8 mouse cellular contexts compared by ENCODE assay signal in genomic region chr3:54360897-54361296, GRCm38 (mm10). TPM values are rescaled to one million over a fixed set of nuclear protein-coding genes. Genes with fewer than 3 reads are reported as not detected.
DNase-seq lines count a peak whose midpoint lies in the region; ATAC-seq and TF ChIP-seq lines count a peak whose summit lies in the region.

TSS of gene Postn (plus strand) at chr3:54361109.

- H3K4me2 ChIP-seq in embryonic facial prominence, embryonic 13.5 days = peak within 1 kb of the TSS; percentile 59
- H3K4me2 ChIP-seq in hindbrain, embryonic 11.5 days (replicated peaks; ENCODE audit: low read depth, low read length) = no peak within 1 kb of the TSS

- TF ChIP-seq POLR2A in lung, adult 2 months (IDR thresholded peaks at IDR 0.05; ENCODE audit: borderline replicate concordance, extremely low read depth, low read depth, low read length) = peak; percentile 74; the same call in 1 of the 2 replicates

- WGBS in lung, adult 2 months = 43% methylated on average over 6 of the region's 6 CpGs
- 18% methylated on average over 6 of the region's 6 CpGs for WGBS in embryonic facial prominence, embryonic 13.5 days
- 58% methylated on average over 6 of the region's 6 CpGs for WGBS in hindbrain, embryonic 11.5 days

- peak within 1 kb of the TSS; percentile 88 for H3K27ac ChIP-seq in embryonic facial prominence, embryonic 13.5 days
- H3K27ac ChIP-seq in hindbrain, embryonic 11.5 days (ENCODE audit: low read depth, low read length) = no peak within 1 kb of the TSS

- peak within 1 kb of the TSS; percentile 11 for H3K4me3 ChIP-seq in lung, adult 2 months (replicated peaks; ENCODE audit: extremely low read depth, low read depth, low read length)
- H3K4me3 ChIP-seq in embryonic facial prominence, embryonic 13.5 days = peak within 1 kb of the TSS; percentile 42
- no peak within 1 kb of the TSS for H3K4me3 ChIP-seq in hindbrain, embryonic 11.5 days (ENCODE audit: low read depth, low read length)

- peak within 1 kb of the TSS; percentile 69 for H3K9ac ChIP-seq in embryonic facial prominence, embryonic 13.5 days
- no peak within 1 kb of the TSS for H3K9ac ChIP-seq in hindbrain, embryonic 11.5 days (ENCODE audit: low read depth, low read length)

- no peaks in the 10 kb centered on the region for H3K9me3 ChIP-seq in embryonic facial prominence, embryonic 13.5 days
- no peaks in the 10 kb centered on the region for H3K9me3 ChIP-seq in hindbrain, embryonic 11.5 days (ENCODE audit: control insufficient read depth, low read length)

- H3K27me3 ChIP-seq in embryonic facial prominence, embryonic 13.5 days = no peaks in the 10 kb centered on the region
- no peaks in the 10 kb centered on the region for H3K27me3 ChIP-seq in hindbrain, embryonic 11.5 days (ENCODE audit: control insufficient read depth, insufficient read depth, low read length)

- H3K36me3 ChIP-seq in embryonic facial prominence, embryonic 13.5 days = peaks cover 8% of the 10 kb centered on the region
- H3K36me3 ChIP-seq in hindbrain, embryonic 11.5 days (ENCODE audit: control insufficient read depth, insufficient read depth, low read length) = no peaks in the 10 kb centered on the region

- no peak for TF ChIP-seq CTCF in lung, adult 2 months (IDR thresholded peaks at IDR 0.05; ENCODE audit: insufficient read depth, low read length)

- H3K4me1 ChIP-seq in lung, adult 2 months (ENCODE audit: control insufficient read depth, insufficient read depth, low read length) = no peaks in the 10 kb centered on the region
- peaks cover 41% of the 10 kb centered on the region for H3K4me1 ChIP-seq in embryonic facial prominence, embryonic 13.5 days
- H3K4me1 ChIP-seq in hindbrain, embryonic 11.5 days (replicated peaks; ENCODE audit: control insufficient read depth, insufficient read depth, low read length) = no peaks in the 10 kb centered on the region

- no peak for DNase-seq in lung, adult 2 months
- DNase-seq in lung, postnatal 25 days (ENCODE audit: low spot score) = no peak
- no peak for DNase-seq in hindbrain, embryonic 11.5 days (ENCODE audit: low spot score)
- DNase-seq in lung, postnatal 10 days = peak; percentile 46
- no peak for DNase-seq in frontal cortex, postnatal 36 days (ENCODE audit: low spot score in 2 of 2)
- DNase-seq in Muller cell, postnatal 12 days (ENCODE audit: inconsistent ontology term) = no peak

- ATAC-seq in embryonic facial prominence, embryonic 13.5 days (ENCODE audit: insufficient number of reproducible peaks, insufficient read depth, low FRiP score, low TSS enrichment, low read depth) = peak; percentile 76
- no peak for ATAC-seq in hindbrain, embryonic 11.5 days (ENCODE audit: low FRiP score)
- no peak for ATAC-seq in activated CD4-positive, CD25-positive, alpha-beta regulatory T cell, adult 4 months

RNA-seq across cellular contexts. Expression of gene Postn, which starts in this region (rescaled TPM):
- 45.0 and 89.0 TPM in 2 replicates for polyA plus RNA-seq in lung, adult 2 months (2012; rRNA removed)
- 312 and 442 TPM in 2 replicates for polyA plus RNA-seq in embryonic facial prominence, embryonic 13.5 days (2015; fragmentation: Nextera tagmentation; extraction: Ambion mirVana)
- 30.5 and 30.7 TPM in 2 replicates for polyA plus RNA-seq in hindbrain, embryonic 11.5 days (2014; fragmentation: Nextera tagmentation; extraction: Ambion mirVana)
- polyA plus RNA-seq in activated CD4-positive, CD25-positive, alpha-beta regulatory T cell, adult 4 months (2017; shearing (Covaris generic)) = under 1 TPM in 1 of 2 experiments, not detected in 1; 0.11 TPM

Comparison
In these comparisons a context has a peak if more than half of its experiments do, and no peak if none do; other contexts are left out.
1. RNA of gene Postn (polyA plus RNA-seq): 312 to 442 TPM in embryonic facial prominence, embryonic 13.5 days, 45.0 to 89.0 TPM in lung, adult 2 months and 30.5 to 30.7 TPM in hindbrain, embryonic 11.5 days; 0.11 TPM in activated CD4-positive, CD25-positive, alpha-beta regulatory T cell, adult 4 months; every median in the first group is over 10 times any median in the second.